Mouse (Mus musculus) activated CD4-positive, CD25-positive, alpha-beta regulatory T cell, adult 9 weeks (primary cell): ENCODE data around the gene Rars2. TPM values are rescaled to one million over a fixed set of nuclear protein-coding genes. Genes with fewer than 3 reads are reported as not detected.

Experiments
- polyA plus RNA-seq: library from polyadenylated mRNA; unstranded; fragments of 100-300 nt; shearing (Covaris generic); gene quantifications from one replicate; pipeline ENCODE4 v1.2.1, GENCODE M21; 2017

Gene Rars2
- 57.8 TPM for polyA plus RNA-seq

DNA sequence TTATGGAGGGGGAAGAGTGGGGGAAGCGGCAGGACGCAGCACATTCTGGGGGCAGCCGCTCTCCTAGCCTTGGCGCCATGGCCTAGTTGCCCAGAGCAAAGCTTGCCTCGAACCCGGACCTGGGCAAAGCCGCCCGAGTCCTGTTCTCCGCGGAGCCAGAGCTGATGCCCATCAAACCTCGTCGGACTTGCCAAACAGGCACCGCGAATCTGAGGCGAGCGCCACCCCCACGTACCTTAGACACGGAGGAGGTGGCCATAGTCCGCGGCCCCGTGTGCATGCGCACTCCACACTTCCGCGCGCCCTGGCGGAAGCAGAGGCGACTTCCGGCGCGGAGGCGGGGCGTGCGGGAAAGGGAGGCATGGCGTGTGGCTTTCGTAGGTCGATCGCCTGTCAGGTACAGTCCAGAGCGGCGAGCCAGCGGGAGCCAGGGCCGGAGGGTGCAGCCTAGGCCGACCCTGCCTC, at the start of gene Rars2, which contains the start of gene Orc3:
Gene Rars2 (plus strand): TSS at position 328 of the 465 bp plus-strand sequence.
Gene Orc3 (minus strand): TSS at position 315 of the 465 bp plus-strand sequence.

DNA sequence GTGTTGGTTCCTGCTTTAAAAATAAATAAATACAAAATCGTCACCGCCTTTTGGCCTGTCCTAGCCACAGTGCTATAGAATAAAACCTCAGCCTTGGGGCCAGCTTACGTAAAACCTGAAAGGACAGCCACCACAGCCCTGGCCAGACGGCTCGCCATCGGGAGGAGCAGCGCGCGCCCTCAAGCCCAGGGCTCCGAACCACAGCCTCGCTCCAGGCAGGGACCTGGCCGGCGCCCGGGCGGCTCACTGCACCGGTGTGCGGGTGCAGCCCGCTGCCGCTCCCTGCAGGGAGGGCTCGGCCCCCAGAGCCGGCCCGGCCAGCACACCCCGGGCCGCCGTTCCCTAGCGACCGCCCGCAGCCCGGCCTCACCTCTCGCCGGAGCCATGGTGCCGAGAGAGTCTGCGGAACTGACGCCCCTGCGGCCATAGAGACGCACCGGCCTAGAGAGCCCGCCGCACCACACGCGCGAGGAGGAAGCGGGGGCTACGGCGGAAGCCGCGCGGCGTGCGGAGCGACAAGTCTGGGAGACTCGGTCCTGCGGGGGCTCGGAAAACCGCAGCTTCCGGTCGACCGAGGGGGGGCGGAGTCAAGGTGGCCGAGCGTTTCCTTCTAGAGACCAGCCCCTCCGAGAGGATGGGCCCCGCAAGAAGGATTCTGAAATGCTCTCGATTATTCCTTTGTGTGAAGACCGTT, 72.3 kb downstream of the Rars2 start, which contains the start of gene Slc35a1:
Gene Slc35a1 (minus strand): TSS at position 565 of the 694 bp plus-strand sequence.

Other genes with a start within 250 kb of the Rars2 start
- gene Akirin2, start 64.0 kb upstream of the Rars2 start, polyA plus RNA-seq, result 4.2 TPM
- 116 TPM for gene Orc3, start within 50 bp of the Rars2 start, polyA plus RNA-seq
- 33.5 TPM for gene Slc35a1, start 72.5 kb downstream of the Rars2 start, polyA plus RNA-seq
- not detected for gene Cfap206, start 115.2 kb downstream of the Rars2 start, polyA plus RNA-seq
- gene Gm136, start 141.3 kb downstream of the Rars2 start, polyA plus RNA-seq, result not detected
- gene Smim8, start 163.5 kb downstream of the Rars2 start, polyA plus RNA-seq, result 65.9 TPM